Mouse (Mus musculus) heart, embryonic 14.5 days (tissue): ENCODE data around the gene Stx1a. TPM values are rescaled to one million over a fixed set of nuclear protein-coding genes. Genes with fewer than 3 reads are reported as not detected.

Experiments used
- ATAC-seq: fragments of 200-750 bp; cut with Nextera tagmentation; 2 replicates; pipeline ENCODE4 v1.8.0; 2017; ENCODE audit warnings: low read depth, moderate TSS enrichment; ENCODE audit not compliant: insufficient number of reproducible peaks, insufficient read depth, low FRiP score
- H3K27ac ChIP-seq, 2 experiments: fragments of 200-500 bp in 1 of 2; fragments of 300-500 bp in 1 of 2; sonication (generic) in 1 of 2; replicated peaks in 1 of 2; 2 replicates each; pipeline ENCODE4 v1.5.1; 2012 to 2014; ENCODE audit warnings: low read depth in 2 of 2, low read length in 2 of 2, control low read depth in 1 of 2, mild to moderate bottlenecking in 1 of 2, mixed read lengths in 1 of 2; ENCODE audit not compliant: control insufficient read depth in 1 of 2, insufficient read depth in 1 of 2
- H3K27me3 ChIP-seq: fragments of 300-500 bp; sonication (generic); 2 replicates; pipeline ENCODE4 v1.6.1; 2014; ENCODE audit warnings: mild to moderate bottlenecking, low read length, control low read depth; ENCODE audit not compliant: control insufficient read depth, insufficient read depth
- H3K36me3 ChIP-seq: fragments of 300-500 bp; sonication (generic); 2 replicates; pipeline ENCODE4 v1.6.1; 2014; ENCODE audit warnings: mild to moderate bottlenecking, control low read depth, low read length, mixed read lengths; ENCODE audit not compliant: control insufficient read depth, insufficient read depth
- H3K4me1 ChIP-seq, 2 experiments: fragments of 200-500 bp in 1 of 2; fragments of 300-500 bp in 1 of 2; sonication (generic) in 1 of 2; 2 replicates each; pipeline ENCODE4 v1.6.1; 2012 to 2014; ENCODE audit warnings: low read length in 2 of 2, control low read depth in 1 of 2, mixed read lengths in 1 of 2; ENCODE audit not compliant: control insufficient read depth in 2 of 2, insufficient read depth in 2 of 2
- H3K4me2 ChIP-seq: fragments of 300-500 bp; sonication (generic); 2 replicates; pipeline ENCODE4 v1.6.1; 2014; ENCODE audit warnings: mild to moderate bottlenecking, low read length
- H3K4me3 ChIP-seq, 2 experiments: fragments of 200-500 bp in 1 of 2; fragments of 300-500 bp in 1 of 2; sonication (generic) in 1 of 2; 2 replicates each; pipeline ENCODE4 v1.5.1; 2012 to 2014; ENCODE audit warnings: low read length in 2 of 2, mild to moderate bottlenecking in 2 of 2, control low read depth in 1 of 2, low read depth in 1 of 2, moderate library complexity in 1 of 2; ENCODE audit not compliant: control insufficient read depth in 1 of 2, insufficient read depth in 1 of 2
- H3K9ac ChIP-seq: fragments of 300-500 bp; sonication (generic); 2 replicates; pipeline ENCODE4 v1.6.1; 2014; ENCODE audit warnings: mild to moderate bottlenecking, low read length
- H3K9me3 ChIP-seq: fragments of 300-500 bp; sonication (generic); 2 replicates; pipeline ENCODE4 v1.6.1; 2016; ENCODE audit warnings: low read length, control low read depth; ENCODE audit not compliant: control insufficient read depth
- WGBS: fragments of 180-500 bp; shearing (Covaris S2); extraction: QIAGEN DNeasy Blood & Tissue Kit; methylation state at CpG from one replicate; pipeline ENCODE4 v1.1.7; 2014; 5-methylcytosine and 5-hydroxymethylcytosine counted together
- polyA plus RNA-seq: library from polyadenylated mRNA; unstranded; fragments of >200 nt; fragmentation: Nextera tagmentation; extraction: Ambion mirVana; gene quantifications from 2 replicates; pipeline ENCODE4 v1.2.1, GENCODE M21; 2014

Gene Stx1a
- polyA plus RNA-seq, 1 experiment from 2014 or later, result 6.4 TPM

GRCm38 (mm10) chr5:135076931-135077505 is 53.7 kb downstream of the Stx1a start:
- WGBS, result 35% methylated on average over 14 of the region's 14 CpGs
- Histone ChIP-seq H3K4me1 (peaks cover 0 to 7% of the 10 kb centered on the region in 2 experiments; a peak in 2 of 4 replicates), H3K4me3 (peak overlapping the region; percentile 86 to 94), H3K4me2 (peak overlapping the region; percentile 97), H3K27me3 (peaks cover 4% of the 10 kb centered on the region; the same call in 1 of the 2 replicates), H3K9me3 (no peaks in the 10 kb centered on the region), H3K27ac (no peak overlapping the region), H3K36me3 (no peaks in the 10 kb centered on the region), H3K9ac (peak overlapping the region; percentile 95)
- ATAC-seq, result no peak

- Histone ChIP-seq H3K27ac (peak within 1 kb of the TSS in 1 of 2 experiments; percentile 24; a peak in 1 of 4 replicates), H3K9me3 (no peaks in the 10 kb centered on the region)
- under 1% methylated on average over 65 of the region's 83 CpGs for WGBS
Observed at GRCm38 (mm10) chr5:135077564-135078481, 54.5 kb downstream of the Stx1a start, which contains the start of gene Vps37d. Vps37d (minus strand) TSS chr5:135078266.

GRCm38 (mm10) chr5:135078482-135078810 is 55.2 kb downstream of the Stx1a start:
- peaks cover 4% of the 10 kb centered on the region; the same call in 1 of the 2 replicates for H3K27me3 ChIP-seq
- peak overlapping the region; percentile 86 to 94 for H3K4me3 ChIP-seq
- no peaks in the 10 kb centered on the region for H3K36me3 ChIP-seq
- no peak for ATAC-seq
- H3K27ac ChIP-seq, result no peak overlapping the region
- peaks cover 0 to 7% of the 10 kb centered on the region in 2 experiments; a peak in 2 of 4 replicates for H3K4me1 ChIP-seq
- no peaks in the 10 kb centered on the region for H3K9me3 ChIP-seq
- peak overlapping the region; percentile 95 for H3K9ac ChIP-seq
- WGBS, result 2% methylated on average over 11 of the region's 11 CpGs
- H3K4me2 ChIP-seq, result peak overlapping the region; percentile 97

More at GRCm38 (mm10) chr5:135077564-135078481, 54.5 kb downstream of the Stx1a start, which contains the start of gene Vps37d:
- Histone ChIP-seq H3K4me3 (peak within 1 kb of the TSS; percentile 86 to 94), H3K36me3 (no peaks in the 10 kb centered on the region), H3K4me2 (peak within 1 kb of the TSS; percentile 97), H3K27me3 (peaks cover 4% of the 10 kb centered on the region; the same call in 1 of the 2 replicates), H3K9ac (peak within 1 kb of the TSS; percentile 95), H3K4me1 (peaks cover 0 to 7% of the 10 kb centered on the region in 2 experiments; a peak in 2 of 4 replicates)
- ATAC-seq, result peak; percentile 82

GRCm38 (mm10) chr5:135079578-135079977 is 56.3 kb downstream of the Stx1a start:
- no peak overlapping the region for H3K4me2 ChIP-seq
- H3K36me3 ChIP-seq, result no peaks in the 10 kb centered on the region
- H3K4me1 ChIP-seq, result peaks cover 0 to 7% of the 10 kb centered on the region in 2 experiments; a peak in 2 of 4 replicates
- 83% methylated on average over 2 of the region's 2 CpGs for WGBS
- H3K4me3 ChIP-seq, result no peak overlapping the region
- H3K9ac ChIP-seq, result no peak overlapping the region
- no peak for ATAC-seq
- peaks cover 4% of the 10 kb centered on the region; the same call in 1 of the 2 replicates for H3K27me3 ChIP-seq
- no peaks in the 10 kb centered on the region for H3K9me3 ChIP-seq
- no peak overlapping the region for H3K27ac ChIP-seq

GRCm38 (mm10) chr5:135080539-135080938 is 57.3 kb downstream of the Stx1a start:
- no peak overlapping the region for H3K9ac ChIP-seq
- H3K36me3 ChIP-seq, result no peaks in the 10 kb centered on the region
- 89% methylated on average over 5 of the region's 5 CpGs for WGBS
- H3K27ac ChIP-seq, result no peak overlapping the region
- no peaks in the 10 kb centered on the region for H3K9me3 ChIP-seq
- H3K27me3 ChIP-seq, result peaks cover 6% of the 10 kb centered on the region; the same call in 1 of the 2 replicates
- no peak overlapping the region for H3K4me2 ChIP-seq
- no peak overlapping the region for H3K4me3 ChIP-seq
- peaks cover 0 to 7% of the 10 kb centered on the region in 2 experiments; a peak in 2 of 4 replicates for H3K4me1 ChIP-seq
- no peak for ATAC-seq

- Histone ChIP-seq H3K4me3 (no peak overlapping the region), H3K36me3 (no peaks in the 10 kb centered on the region), H3K27ac (no peak overlapping the region), H3K9ac (no peak overlapping the region), H3K4me2 (no peak overlapping the region), H3K4me1 (0 out of 4 replicates have a peak, but pooled peaks cover 0 to 2% of the 10 kb centered on the region in 2 experiments), H3K9me3 (no peaks in the 10 kb centered on the region), H3K27me3 (peaks cover 53% of the 10 kb centered on the region)
- ATAC-seq, result no peak
- WGBS, result 56% methylated on average over 4 of the region's 4 CpGs
Observed at GRCm38 (mm10) chr5:135086871-135087270, 63.6 kb downstream of the Stx1a start.

- Histone ChIP-seq H3K4me2 (peak within 1 kb of the TSS; percentile 45), H3K27me3 (peaks cover 71% of the 10 kb centered on the region), H3K9ac (peak within 1 kb of the TSS; percentile 41; the same call in 1 of the 2 replicates), H3K9me3 (no peaks in the 10 kb centered on the region), H3K36me3 (no peaks in the 10 kb centered on the region), H3K27ac (no peak within 1 kb of the TSS), H3K4me3 (peak within 1 kb of the TSS in 1 of 2 experiments; percentile 26; a peak in 2 of 4 replicates), H3K4me1 (0 out of 4 replicates have a peak, but pooled peaks cover 0 to 2% of the 10 kb centered on the region in 2 experiments)
- 4% methylated on average over 39 of the region's 39 CpGs for WGBS
- ATAC-seq, result no peak
Observed at GRCm38 (mm10) chr5:135089653-135090052, 66.4 kb downstream of the Stx1a start, which contains the start of gene Mlxipl. Mlxipl (plus strand) TSS chr5:135089890.
